Mouse (Mus musculus) small intestine, adult 2 months (tissue): Measurements from ENCODE around the gene Thrsp. TPM values are rescaled to one million over a fixed set of nuclear protein-coding genes. Genes with fewer than 3 reads are reported as not detected.
A peak's percentile ranks its signal among the peaks of the same experiment; 100 is the strongest.
"Not testable (repeated sequence)": the region's sequence is repeated elsewhere in the genome, so short reads cannot be mapped to it uniquely, and the experiment has no call there.

Source experiments
- H3K27ac ChIP-seq: fragments of 200-500 bp; 2 replicates; pipeline ENCODE4 v1.5.1; 2012; ENCODE audit warnings: low read depth, low read length, control low read depth, inconsistent platforms; ENCODE audit not compliant: insufficient read depth
- H3K27me3 ChIP-seq: fragments of 200-500 bp; 2 replicates; pipeline ENCODE4 v1.6.1; 2012; ENCODE audit warnings: mild to moderate bottlenecking, moderate library complexity, low read length, inconsistent platforms; ENCODE audit not compliant: control insufficient read depth, insufficient read depth
- H3K36me3 ChIP-seq: fragments of 200-500 bp; 2 replicates; pipeline ENCODE4 v1.6.1; 2012; ENCODE audit warnings: mild to moderate bottlenecking, low read length, control low read depth, inconsistent platforms; ENCODE audit not compliant: control insufficient read depth, insufficient read depth
- H3K4me1 ChIP-seq: fragments of 200-500 bp; 2 replicates; pipeline ENCODE4 v1.6.1; 2012; ENCODE audit warnings: low read length, inconsistent platforms, mixed read lengths; ENCODE audit not compliant: control insufficient read depth, insufficient read depth, insufficient read length
- H3K4me3 ChIP-seq: fragments of 200-500 bp; 2 replicates; pipeline ENCODE4 v1.5.1; 2012; ENCODE audit warnings: low read depth, mild to moderate bottlenecking, control low read depth, inconsistent platforms, low read length, moderate library complexity
- CTCF ChIP-seq: fragments of 200-500 bp; IDR thresholded peaks from 2 replicates; pipeline ENCODE4 v1.5.1; 2012; ENCODE audit warnings: low read depth, mild to moderate bottlenecking, control low read depth, inconsistent platforms, low read length, moderate library complexity, mixed read lengths; ENCODE audit not compliant: insufficient replicate concordance, insufficient read length; ENCODE audit errors: extremely low read depth
- POLR2A ChIP-seq: fragments of 200-500 bp; IDR thresholded peaks from 2 replicates; pipeline ENCODE4 v1.6.1; 2012; ENCODE audit warnings: low read depth, mild to moderate bottlenecking, control low read depth, inconsistent platforms, low read length, moderate library complexity
- WGBS: fragments of 180-500 bp; shearing (Covaris S2); methylation state at CpG from one replicate; pipeline ENCODE4 v1.1.7; 2018; 5-methylcytosine and 5-hydroxymethylcytosine counted together
- polyA plus RNA-seq: library from polyadenylated mRNA; depleted of rRNA; stranded (reverse); fragments of >200 nt; gene quantifications from 2 replicates; pipeline ENCODE4 v1.2.3, GENCODE M21; 2012; rRNA removed

Thrsp gene
- polyA plus RNA-seq, result 2.8 and 4.2 TPM in 2 replicates

GRCm38 (mm10) chr7:97416906-97417777, at the start of gene Thrsp:
TSS of gene Thrsp (minus strand) at chr7:97417730.
- no peak; the same call in 1 of the 2 replicates for TF ChIP-seq POLR2A
- no peak for TF ChIP-seq CTCF
- Histone ChIP-seq H3K27ac (no peak within 1 kb of the TSS), H3K4me3 (peak within 1 kb of the TSS; percentile 31), H3K4me1 (peaks cover 9% of the 10 kb centered on the region; the same call in 1 of the 2 replicates), H3K36me3 (peaks cover 1% of the 10 kb centered on the region; the same call in 1 of the 2 replicates), H3K27me3 (no peaks in the 10 kb centered on the region)
- WGBS, result 76% methylated on average over 25 of the region's 25 CpGs

- H3K27ac ChIP-seq, result peak overlapping the region; percentile 57; the same call in 1 of the 2 replicates
- 81% methylated on average over 3 of the region's 3 CpGs for WGBS
These were observed 38.0 kb upstream of the Thrsp start for GRCm38 (mm10) chr7:97455577-97455976.

GRCm38 (mm10) chr7:97454795-97455194, 37.3 kb upstream of the Thrsp start:
- Histone ChIP-seq H3K27me3 (no peaks in the 10 kb centered on the region), H3K27ac (peak overlapping the region; percentile 65), H3K4me3 (no peak overlapping the region), H3K36me3 (peaks cover 2% of the 10 kb centered on the region), H3K4me1 (peaks cover 21% of the 10 kb centered on the region)
- WGBS, result 38% methylated on average over 10 of the region's 10 CpGs
- no peak for TF ChIP-seq CTCF
- no peak for TF ChIP-seq POLR2A

More at GRCm38 (mm10) chr7:97455577-97455976, 38.0 kb upstream of the Thrsp start:
- H3K27me3 ChIP-seq, result no peaks in the 10 kb centered on the region
- TF ChIP-seq CTCF (no peak), POLR2A (no peak)
- H3K36me3 ChIP-seq, result peaks cover 3% of the 10 kb centered on the region
- H3K4me3 ChIP-seq, result no peak overlapping the region
- H3K4me1 ChIP-seq, result peaks cover 21% of the 10 kb centered on the region

- H3K4me1 ChIP-seq, result peaks cover 21% of the 10 kb centered on the region
- peak overlapping the region; percentile 82 for H3K4me3 ChIP-seq
- no peaks in the 10 kb centered on the region for H3K27me3 ChIP-seq
- H3K27ac ChIP-seq, result peak overlapping the region; percentile 81
- TF ChIP-seq POLR2A, result no peak; the same call in 1 of the 2 replicates
- no peaks in the 10 kb centered on the region; the same call in 1 of the 2 replicates for H3K36me3 ChIP-seq
- WGBS, result 1% methylated on average over 27 of the region's 27 CpGs
These were observed 35.8 kb upstream of the Thrsp start for GRCm38 (mm10) chr7:97453141-97453921.

GRCm38 (mm10) chr7:97452196-97452595, 34.7 kb upstream of the Thrsp start:
- Histone ChIP-seq H3K27ac (no peak overlapping the region), H3K4me1 (peaks cover 25% of the 10 kb centered on the region), H3K27me3 (no peaks in the 10 kb centered on the region), H3K36me3 (no peaks in the 10 kb centered on the region; the same call in 1 of the 2 replicates), H3K4me3 (no peak overlapping the region)
- TF ChIP-seq CTCF, result no peak
- no peak for TF ChIP-seq POLR2A
- WGBS, result 74% methylated on average over 6 of the region's 6 CpGs

- not testable (repeated sequence) for H3K36me3 ChIP-seq, H3K4me3 ChIP-seq, H3K27ac ChIP-seq, H3K27me3 ChIP-seq
- H3K4me1 ChIP-seq, result peaks cover 33% of the 10 kb centered on the region
- 28% methylated on average over 2 of the region's 2 CpGs for WGBS
These were observed 33.5 kb upstream of the Thrsp start, which contains the start of gene Kctd14 for GRCm38 (mm10) chr7:97451023-97451422. TSS of gene Kctd14 (plus strand) at chr7:97451323.

GRCm38 (mm10) chr7:97447050-97447531, 29.6 kb upstream of the Thrsp start:
- Histone ChIP-seq H3K36me3 (no peaks in the 10 kb centered on the region), H3K4me1 (peaks cover 12% of the 10 kb centered on the region), H3K27me3 (no peaks in the 10 kb centered on the region), H3K27ac (peak overlapping the region; percentile 73), H3K4me3 (no peak overlapping the region)
- TF ChIP-seq CTCF (peak; percentile 32; the same call in 1 of the 2 replicates), POLR2A (peak; percentile 20; the same call in 1 of the 2 replicates)
- WGBS, result 11% methylated on average over 6 of the region's 6 CpGs
